Mouse (Mus musculus) neural tube, postnatal 0 days (tissue): ENCODE data around the gene Cts6. TPM values are rescaled to one million over a fixed set of nuclear protein-coding genes. Genes with fewer than 3 reads are reported as not detected.

ENCODE experiments used
- polyA plus RNA-seq: library from polyadenylated mRNA; unstranded; fragments of >200 nt; fragmentation: Nextera tagmentation; extraction: Ambion mirVana; gene quantifications from 2 replicates; pipeline ENCODE4 v1.2.1, GENCODE M21; 2015

Gene Cts6
- not detected in 2 replicates for polyA plus RNA-seq

GRCm38 (mm10) chr13:61203310-61203709 lies at the start of gene Cts6:
Gene Cts6 (minus strand): TSS chr13:61203410.

GRCm38 (mm10) chr13:61164156-61164555 lies 39.1 kb downstream of the Cts6 start, which contains the start of gene Ctsr:
Gene Ctsr (minus strand): TSS chr13:61164256.

Other genes with a start within 250 kb of the Cts6 start
- not detected in 2 replicates for gene Ctsj, start 197.5 kb downstream of the Cts6 start, polyA plus RNA-seq
- not detected in 2 replicates for gene Ctsq, start 162.8 kb downstream of the Cts6 start, polyA plus RNA-seq
- gene Ctsr, start 39.2 kb downstream of the Cts6 start, polyA plus RNA-seq: not detected in 2 replicates
- gene Cts8, start 51.9 kb upstream of the Cts6 start, polyA plus RNA-seq: not detected in 2 replicates
- gene Gm49398, start 85.4 kb upstream of the Cts6 start, polyA plus RNA-seq: not detected in 2 replicates
- not detected in 2 replicates for gene Cts7, start 154.8 kb upstream of the Cts6 start, polyA plus RNA-seq